Mouse (Mus musculus): ENCODE data around the gene Gm20823. TPM values are rescaled to one million over a fixed set of nuclear protein-coding genes. Genes with fewer than 3 reads are reported as not detected.
"Not testable (repeated sequence)": the region's sequence is repeated elsewhere in the genome, so short reads cannot be mapped to it uniquely, and the experiment has no call there.

Gene Gm20823
- not detected for total RNA-seq (2022)

GRCm38 (mm10) chrY:62464745-62465144 lies at the start of gene Gm20823:
Gm20823 (minus strand) TSS chrY:62464845.
- not testable (repeated sequence) for DNase-seq (ENCODE audit: low spot score in 2 of 2)
